Mouse (Mus musculus): ENCODE measurements around the gene Fbxo34. TPM values are rescaled to one million over a fixed set of nuclear protein-coding genes. Genes with fewer than 3 reads are reported as not detected.
A peak's percentile ranks its signal among the peaks of the same experiment; 100 is the strongest.

The Fbxo34 gene
- total and polyA plus RNA-seq, 3 experiments = 11.1 to 25.9 (median 11.9) TPM

DNA sequence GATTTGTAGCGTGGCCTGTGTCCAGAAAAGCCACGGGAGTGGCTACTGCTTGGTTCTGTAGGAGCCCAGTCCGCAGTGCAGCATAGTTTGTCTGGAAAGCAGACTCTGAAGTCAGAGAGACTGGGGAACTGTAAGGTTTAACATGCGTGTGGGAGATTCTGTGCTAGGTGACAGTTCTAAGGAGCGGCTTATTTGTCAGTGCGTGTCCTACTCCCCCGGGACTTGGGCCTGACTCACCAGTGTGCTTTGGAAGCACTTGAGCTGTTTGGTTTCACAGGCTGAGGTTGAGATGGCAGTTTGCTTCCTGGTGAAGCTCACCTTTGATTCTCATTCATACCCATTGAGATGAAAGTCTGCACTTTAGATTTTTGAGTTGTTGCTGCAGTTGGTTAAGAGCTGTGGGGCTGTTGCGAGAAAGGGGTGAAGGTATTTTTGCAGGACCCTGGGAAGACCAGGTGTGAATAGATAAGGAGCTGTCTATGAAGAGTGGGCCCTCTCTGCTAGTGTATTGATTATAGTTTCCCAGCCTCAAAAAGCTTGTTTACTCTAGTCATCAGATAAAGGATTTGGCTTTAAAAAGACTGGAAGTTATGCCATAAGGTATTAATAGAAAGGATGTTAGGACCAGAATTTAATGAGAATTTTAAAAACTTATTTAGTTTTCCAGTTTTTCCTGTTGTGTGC lies 24.5 kb downstream of the Fbxo34 start:
- Histone ChIP-seq H3K27me3 (replicated peaks) (no peaks in the 10 kb centered on the region), H3K36me3 (replicated peaks in 1 of 2; ENCODE audit: control insufficient read depth in 1 of 2, insufficient read depth in 1 of 2, low read length in 1 of 2) (peaks cover 2 to 30% of the 10 kb centered on the region in 2 experiments), H3K9me3 (replicated peaks; ENCODE audit: low read length) (no peaks in the 10 kb centered on the region), H3K79me2 (replicated peaks; ENCODE audit: control insufficient read depth, extremely low read depth, insufficient read depth, poor library complexity, severe bottlenecking) (peaks cover 16% of the 10 kb centered on the region), H3K4me2 (ENCODE audit: insufficient read depth, low read depth, poor library complexity, severe bottlenecking) (no peak overlapping the region), H3K9ac (ENCODE audit: insufficient read depth, low read depth) (no peak overlapping the region), H3K4me3 (replicated peaks in 1 of 3; ENCODE audit: low read depth in 2 of 3, low read length in 2 of 3, poor library complexity in 1 of 3) (no peak overlapping the region), H3K27ac (ENCODE audit: insufficient read depth, low read depth) (no peak overlapping the region), H3K4me1 (ENCODE audit: control insufficient read depth in 1 of 2, insufficient read depth in 2 of 2) (peaks cover 10 to 33% of the 10 kb centered on the region in 2 experiments)
- dilution Hi-C loops (cut with MboI; ENCODE audit: extremely low pct_ligation_motif_present, extremely low pct_unique_long_range_greater_than_20kb, low sequenced_read_pairs) (no loop called here), in situ Hi-C loops (cut with MboI; ENCODE audit: low pct_ligation_motif_present, low pct_unique_long_range_greater_than_20kb, low sequenced_read_pairs) (no loop called here)
- DNase-seq (ENCODE audit: extremely low read depth) = peak; percentile 54
- TF ChIP-seq E2F4 (IDR thresholded peaks at IDR 0.05; ENCODE audit: insufficient replicate concordance, low read depth, low read length) = no peak
- no peak for TF ChIP-seq TCF12 (IDR thresholded peaks at IDR 0.05; ENCODE audit: low read depth, low read length)
- no peak for TF ChIP-seq BHLHE40 (IDR thresholded peaks at IDR 0.05; ENCODE audit: low read depth, low read length)
- no peak for TF ChIP-seq KAT2A (IDR thresholded peaks at IDR 0.05; ENCODE audit: insufficient replicate concordance, low read length)
- no peak for TF ChIP-seq POLR2A (IDR thresholded peaks at IDR 0.05; ENCODE audit: low read depth, low read length)
- TF ChIP-seq MEF2A (IDR thresholded peaks at IDR 0.05; ENCODE audit: borderline replicate concordance, low read depth, low read length) = no peak
- no peak for TF ChIP-seq JUND (conservative IDR thresholded peaks at IDR 0.05; ENCODE audit: low read depth, low read length)

GRCm38 (mm10) chr14:47476266-47476665 lies 26.0 kb downstream of the Fbxo34 start:
- Histone ChIP-seq H3K27me3 (replicated peaks) (no peaks in the 10 kb centered on the region), H3K9me3 (replicated peaks; ENCODE audit: low read length) (no peaks in the 10 kb centered on the region), H3K79me2 (replicated peaks; ENCODE audit: control insufficient read depth, extremely low read depth, insufficient read depth, poor library complexity, severe bottlenecking) (peaks cover 20% of the 10 kb centered on the region), H3K4me2 (ENCODE audit: insufficient read depth, low read depth, poor library complexity, severe bottlenecking) (no peak overlapping the region), H3K4me3 (replicated peaks in 1 of 3; ENCODE audit: low read depth in 2 of 3, low read length in 2 of 3, poor library complexity in 1 of 3) (no peak overlapping the region), H3K9ac (ENCODE audit: insufficient read depth, low read depth) (no peak overlapping the region), H3K36me3 (replicated peaks in 1 of 2; ENCODE audit: control insufficient read depth in 1 of 2, insufficient read depth in 1 of 2, low read length in 1 of 2) (peaks cover 2 to 36% of the 10 kb centered on the region in 2 experiments), H3K4me1 (ENCODE audit: control insufficient read depth in 1 of 2, insufficient read depth in 2 of 2) (peaks cover 10 to 33% of the 10 kb centered on the region in 2 experiments), H3K27ac (ENCODE audit: insufficient read depth, low read depth) (no peak overlapping the region)
- no peak for DNase-seq (ENCODE audit: extremely low read depth)
- no peak for TF ChIP-seq USF2 (conservative IDR thresholded peaks at IDR 0.05; ENCODE audit: low read depth, low read length)
- TF ChIP-seq MAFK (IDR thresholded peaks at IDR 0.05; ENCODE audit: insufficient replicate concordance, low read length) = no peak
- no peak for TF ChIP-seq POLR2A (IDR thresholded peaks at IDR 0.05; ENCODE audit: low read depth, low read length)
- no peak for TF ChIP-seq PAX5 (IDR thresholded peaks at IDR 0.05; ENCODE audit: low read length)
- TF ChIP-seq RAD21 (IDR thresholded peaks at IDR 0.05; ENCODE audit: low read depth, low read length) = no peak
- no peak for TF ChIP-seq ZNF384 (IDR thresholded peaks at IDR 0.05; ENCODE audit: low read depth, low read length)
- TF ChIP-seq ZC3H11A (IDR thresholded peaks at IDR 0.05; ENCODE audit: low read depth, low read length) = no peak
- no peak for TF ChIP-seq UBTF (IDR thresholded peaks at IDR 0.05; ENCODE audit: low read depth, low read length)
- in situ Hi-C loops (cut with MboI; ENCODE audit: low pct_ligation_motif_present, low pct_unique_long_range_greater_than_20kb, low sequenced_read_pairs) = no loop called here
- dilution Hi-C loops (cut with MboI; ENCODE audit: extremely low pct_ligation_motif_present, extremely low pct_unique_long_range_greater_than_20kb, low sequenced_read_pairs) = no loop called here

All from CH12.LX (cell line).